Mouse (Mus musculus) lung, embryonic 15.5 days (tissue): ENCODE data around the gene Asb11. TPM values are rescaled to one million over a fixed set of nuclear protein-coding genes. Genes with fewer than 3 reads are reported as not detected.

ENCODE experiments used
- ATAC-seq: fragments of 200-750 bp; cut with Nextera tagmentation; 2 replicates; pipeline ENCODE4 v1.8.0; 2017; ENCODE audit warnings: moderate number of reproducible peaks, borderline replicate concordance; ENCODE audit not compliant: low FRiP score, low TSS enrichment; ENCODE audit errors: extremely low read depth
- H3K27ac ChIP-seq: fragments of 300-500 bp; sonication (generic); 2 replicates; pipeline ENCODE4 v1.5.1; 2015; ENCODE audit warnings: moderate library complexity, mild to moderate bottlenecking, inconsistent platforms
- H3K27me3 ChIP-seq: fragments of 300-500 bp; sonication (generic); 2 replicates; pipeline ENCODE4 v1.6.1; 2015; ENCODE audit warnings: inconsistent platforms
- H3K36me3 ChIP-seq: fragments of 300-500 bp; sonication (generic); 2 replicates; pipeline ENCODE4 v1.6.1; 2015; ENCODE audit warnings: inconsistent platforms
- H3K4me1 ChIP-seq: fragments of 300-500 bp; sonication (generic); 2 replicates; pipeline ENCODE4 v1.6.1; 2015; ENCODE audit warnings: inconsistent platforms
- H3K4me2 ChIP-seq: fragments of 300-500 bp; sonication (generic); 2 replicates; pipeline ENCODE4 v1.6.1; 2015; ENCODE audit warnings: inconsistent platforms, mild to moderate bottlenecking, moderate library complexity
- H3K4me3 ChIP-seq: fragments of 300-500 bp; sonication (generic); 2 replicates; pipeline ENCODE4 v1.5.1; 2015; ENCODE audit warnings: mild to moderate bottlenecking, inconsistent platforms
- H3K9ac ChIP-seq: fragments of 300-500 bp; sonication (generic); 2 replicates; pipeline ENCODE4 v1.6.1; 2015; ENCODE audit warnings: inconsistent platforms
- H3K9me3 ChIP-seq: fragments of 300-500 bp; sonication (generic); 2 replicates; pipeline ENCODE4 v1.6.1; 2016; ENCODE audit warnings: inconsistent platforms
- WGBS: fragments of 180-500 bp; shearing (Covaris S2); methylation state at CpG from one replicate; pipeline ENCODE4 v1.1.7; 2015; 5-methylcytosine and 5-hydroxymethylcytosine counted together
- polyA plus RNA-seq: library from polyadenylated mRNA; unstranded; fragments of >200 nt; fragmentation: Nextera tagmentation; extraction: Ambion mirVana; gene quantifications from 2 replicates; pipeline ENCODE4 v1.2.1, GENCODE M21; 2015

Gene Asb11
- polyA plus RNA-seq: 0.65 and 1.3 TPM in 2 replicates

GRCm38 (mm10) chrX:164436709-164437108, at the start of gene Asb11:
Gene Asb11 (plus strand): TSS chrX:164436994.
- no peak for ATAC-seq
- 45% methylated on average over 8 of the region's 8 CpGs for WGBS
- H3K4me3 ChIP-seq: no peak within 1 kb of the TSS
- H3K4me1 ChIP-seq: 0 out of 2 replicates have a peak, but pooled peaks cover 3% of the 10 kb centered on the region
- peaks cover 9% of the 10 kb centered on the region for H3K36me3 ChIP-seq
- no peaks in the 10 kb centered on the region for H3K27me3 ChIP-seq
- H3K9me3 ChIP-seq: no peaks in the 10 kb centered on the region
- H3K27ac ChIP-seq: no peak within 1 kb of the TSS
- H3K4me2 ChIP-seq: no peak within 1 kb of the TSS
- no peak within 1 kb of the TSS for H3K9ac ChIP-seq

- no peak overlapping the region for H3K4me2 ChIP-seq
- H3K4me1 ChIP-seq: no peaks in the 10 kb centered on the region
- no peaks in the 10 kb centered on the region for H3K36me3 ChIP-seq
- ATAC-seq: no peak
- H3K9ac ChIP-seq: no peak overlapping the region
- H3K4me3 ChIP-seq: no peak overlapping the region
- H3K9me3 ChIP-seq: no peaks in the 10 kb centered on the region
- 75% methylated on average over 4 of the region's 4 CpGs for WGBS
- H3K27me3 ChIP-seq: no peaks in the 10 kb centered on the region
- no peak overlapping the region for H3K27ac ChIP-seq
Measured at GRCm38 (mm10) chrX:164394091-164394490, 42.7 kb upstream of the Asb11 start.

- H3K4me1 ChIP-seq: no peaks in the 10 kb centered on the region
- no peak for ATAC-seq
- WGBS: 57% methylated on average over 3 of the region's 3 CpGs
Measured at GRCm38 (mm10) chrX:164398456-164398855, 38.3 kb upstream of the Asb11 start.

GRCm38 (mm10) chrX:164405080-164405649, 31.6 kb upstream of the Asb11 start:
- 0 out of 2 replicates have a peak, but pooled peaks cover 3% of the 10 kb centered on the region for H3K27me3 ChIP-seq
- no peak overlapping the region for H3K4me3 ChIP-seq
- ATAC-seq: peak; percentile 81
- H3K4me1 ChIP-seq: peaks cover 11% of the 10 kb centered on the region; the same call in 1 of the 2 replicates
- peak overlapping the region; percentile 67; the same call in 1 of the 2 replicates for H3K27ac ChIP-seq
- H3K9me3 ChIP-seq: no peaks in the 10 kb centered on the region
- no peak overlapping the region for H3K9ac ChIP-seq
- no peak overlapping the region for H3K4me2 ChIP-seq
- H3K36me3 ChIP-seq: no peaks in the 10 kb centered on the region

More at GRCm38 (mm10) chrX:164398456-164398855, 38.3 kb upstream of the Asb11 start:
- Histone ChIP-seq H3K27me3 (no peaks in the 10 kb centered on the region), H3K27ac (no peak overlapping the region), H3K9me3 (no peaks in the 10 kb centered on the region), H3K4me2 (no peak overlapping the region), H3K4me3 (no peak overlapping the region), H3K36me3 (no peaks in the 10 kb centered on the region), H3K9ac (no peak overlapping the region)

- Histone ChIP-seq H3K9me3 (no peaks in the 10 kb centered on the region), H3K27ac (peak overlapping the region; percentile 67; the same call in 1 of the 2 replicates), H3K27me3 (0 out of 2 replicates have a peak, but pooled peaks cover 3% of the 10 kb centered on the region), H3K9ac (no peak overlapping the region), H3K4me2 (no peak overlapping the region), H3K36me3 (no peaks in the 10 kb centered on the region), H3K4me3 (no peak overlapping the region), H3K4me1 (peaks cover 11% of the 10 kb centered on the region; the same call in 1 of the 2 replicates)
- ATAC-seq: no peak
- 55% methylated on average over 9 of the region's 9 CpGs for WGBS
Measured at GRCm38 (mm10) chrX:164406133-164407022, 30.4 kb upstream of the Asb11 start.

GRCm38 (mm10) chrX:164408301-164408927, 28.4 kb upstream of the Asb11 start:
- Histone ChIP-seq H3K4me2 (no peak overlapping the region), H3K4me3 (no peak overlapping the region), H3K9me3 (no peaks in the 10 kb centered on the region), H3K9ac (no peak overlapping the region), H3K36me3 (no peaks in the 10 kb centered on the region), H3K4me1 (peaks cover 11% of the 10 kb centered on the region; the same call in 1 of the 2 replicates), H3K27me3 (0 out of 2 replicates have a peak, but pooled peaks cover 3% of the 10 kb centered on the region), H3K27ac (0 out of 2 replicates have a peak overlapping the region, but pooled peaks have one; percentile 24)
- 50% methylated on average over 3 of the region's 3 CpGs for WGBS
- ATAC-seq: peak; percentile 70; the same call in 1 of the 2 replicates

GRCm38 (mm10) chrX:164410562-164410961, 26.2 kb upstream of the Asb11 start:
- H3K4me1 ChIP-seq: peaks cover 11% of the 10 kb centered on the region; the same call in 1 of the 2 replicates
- ATAC-seq: no peak
- H3K36me3 ChIP-seq: no peaks in the 10 kb centered on the region

GRCm38 (mm10) chrX:164416803-164417202, 20.0 kb upstream of the Asb11 start:
- Histone ChIP-seq H3K9ac (no peak overlapping the region), H3K4me1 (peaks cover 9% of the 10 kb centered on the region; the same call in 1 of the 2 replicates), H3K4me2 (no peak overlapping the region), H3K36me3 (no peaks in the 10 kb centered on the region), H3K4me3 (no peak overlapping the region), H3K27me3 (no peaks in the 10 kb centered on the region), H3K9me3 (no peaks in the 10 kb centered on the region), H3K27ac (no peak overlapping the region)
- WGBS: 74% methylated on average over 2 of the region's 2 CpGs
- no peak for ATAC-seq

More at GRCm38 (mm10) chrX:164410562-164410961, 26.2 kb upstream of the Asb11 start:
- Histone ChIP-seq H3K4me3 (no peak overlapping the region), H3K9ac (no peak overlapping the region), H3K9me3 (no peaks in the 10 kb centered on the region), H3K27me3 (0 out of 2 replicates have a peak, but pooled peaks cover 3% of the 10 kb centered on the region), H3K27ac (no peak overlapping the region), H3K4me2 (no peak overlapping the region)
- WGBS: 61% methylated on average over 1 of the region's 1 CpGs

- no peaks in the 10 kb centered on the region for H3K9me3 ChIP-seq
- 0 out of 2 replicates have a peak, but pooled peaks cover 2% of the 10 kb centered on the region for H3K36me3 ChIP-seq
- ATAC-seq: no peak
- H3K4me1 ChIP-seq: peaks cover 9% of the 10 kb centered on the region; the same call in 1 of the 2 replicates
- no peak overlapping the region for H3K9ac ChIP-seq
- H3K27ac ChIP-seq: no peak overlapping the region
- H3K4me2 ChIP-seq: no peak overlapping the region
- no peak overlapping the region for H3K4me3 ChIP-seq
- no peaks in the 10 kb centered on the region for H3K27me3 ChIP-seq
Measured at GRCm38 (mm10) chrX:164418008-164418407, 18.8 kb upstream of the Asb11 start.

- H3K4me1 ChIP-seq: peaks cover 9% of the 10 kb centered on the region; the same call in 1 of the 2 replicates
- H3K36me3 ChIP-seq: 0 out of 2 replicates have a peak, but pooled peaks cover 11% of the 10 kb centered on the region
- peak within 1 kb of the TSS; percentile 54 for H3K4me2 ChIP-seq
- WGBS: 21% methylated on average over 40 of the region's 40 CpGs
- no peaks in the 10 kb centered on the region for H3K27me3 ChIP-seq
- peak; percentile 100 for ATAC-seq
- no peaks in the 10 kb centered on the region for H3K9me3 ChIP-seq
- peak within 1 kb of the TSS; percentile 57 for H3K4me3 ChIP-seq
- peak within 1 kb of the TSS; percentile 62 for H3K27ac ChIP-seq
- peak within 1 kb of the TSS; percentile 65 for H3K9ac ChIP-seq
Measured at GRCm38 (mm10) chrX:164419471-164419939, 17.3 kb upstream of the Asb11 start, which contains the start of gene Piga. Gene Piga (plus strand): TSS chrX:164419787.

GRCm38 (mm10) chrX:164419955-164420354, 16.8 kb upstream of the Asb11 start:
- Histone ChIP-seq H3K4me2 (peak overlapping the region; percentile 54), H3K4me3 (peak overlapping the region; percentile 57), H3K9me3 (no peaks in the 10 kb centered on the region), H3K4me1 (peaks cover 9% of the 10 kb centered on the region; the same call in 1 of the 2 replicates), H3K27me3 (no peaks in the 10 kb centered on the region), H3K27ac (peak overlapping the region; percentile 62), H3K36me3 (0 out of 2 replicates have a peak, but pooled peaks cover 11% of the 10 kb centered on the region), H3K9ac (peak overlapping the region; percentile 65)
- peak; percentile 31; the same call in 1 of the 2 replicates for ATAC-seq
- WGBS: 18% methylated on average over 13 of the region's 13 CpGs
